Mouse (Mus musculus) gonadal fat pad, adult 2 months (tissue): ENCODE results near the gene Cadm3. TPM values are rescaled to one million over a fixed set of nuclear protein-coding genes. Genes with fewer than 3 reads are reported as not detected.

Source experiments
- DNase-seq: peaks from one replicate; pipeline ENCODE4 v3.0.0-alpha.2; 2012; ENCODE audit warnings: low read depth
- polyA plus RNA-seq: library from polyadenylated mRNA; depleted of rRNA; stranded (reverse); fragments of >200 nt; gene quantifications from 2 replicates; pipeline ENCODE4 v1.2.3, GENCODE M21; 2012

Gene Cadm3
- polyA plus RNA-seq, 1 experiment: 11.4 TPM

DNA sequence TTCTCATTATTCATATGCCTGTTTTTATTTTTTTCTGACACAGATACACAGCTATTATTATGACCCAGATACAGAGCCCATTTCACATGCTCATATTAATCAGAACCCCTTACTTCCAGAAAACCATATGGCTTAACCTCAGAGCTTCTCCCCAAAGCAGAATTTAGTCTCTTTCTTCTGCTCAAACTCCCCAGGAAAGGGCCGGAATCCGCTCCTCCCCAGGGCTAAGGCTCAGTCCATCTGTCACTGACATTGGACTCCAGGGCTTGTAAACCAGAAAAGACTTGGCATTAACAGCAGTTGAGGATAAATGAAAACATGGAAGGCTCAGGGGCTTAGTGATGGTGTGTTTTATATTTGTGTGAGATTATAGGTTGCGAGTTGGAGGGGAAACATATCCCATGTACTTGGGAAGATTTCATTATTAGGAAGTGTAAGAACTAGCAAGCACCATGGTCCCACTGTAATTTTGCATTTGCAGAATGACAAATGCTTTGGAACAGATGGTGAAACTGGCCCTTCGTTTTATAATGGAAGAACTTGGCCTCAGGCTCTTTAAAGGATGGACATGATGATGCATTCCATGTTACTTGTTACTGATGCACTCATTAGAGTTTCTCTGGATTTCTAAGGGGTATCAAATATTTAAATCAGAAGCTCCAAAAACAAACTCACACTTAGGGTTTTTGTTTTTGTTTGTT, 7.8 kb downstream of the Cadm3 start:
- DNase-seq: no peak

- DNase-seq: no peak
Observed at GRCm38 (mm10) chr1:173357799-173358198, 9.7 kb downstream of the Cadm3 start.

DNA sequence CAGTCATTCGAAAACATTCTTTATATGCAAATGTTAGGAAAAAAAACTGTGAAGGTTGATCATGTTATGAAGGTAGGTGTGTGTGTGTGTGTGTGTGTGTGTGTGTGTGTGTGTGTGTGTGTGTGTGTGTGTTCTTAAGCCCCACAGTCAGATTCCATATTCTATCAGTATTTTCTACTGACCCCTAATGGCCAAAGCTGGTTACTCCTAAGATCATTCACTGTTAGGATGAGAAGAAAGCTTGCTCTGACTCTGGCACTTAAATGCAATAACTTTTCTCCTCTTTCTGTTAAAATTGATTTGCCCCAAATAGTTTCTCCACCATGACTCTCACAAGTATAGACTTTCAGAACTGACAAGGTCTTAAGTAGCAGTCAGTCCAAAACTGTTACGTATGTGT, 10.8 kb downstream of the Cadm3 start:
- DNase-seq: no peak

GRCm38 (mm10) chr1:173355107-173355846, 12.2 kb downstream of the Cadm3 start:
- DNase-seq: no peak

- no peak for DNase-seq
Observed at GRCm38 (mm10) chr1:173350372-173350957, 17.0 kb downstream of the Cadm3 start, which contains the start of gene Aim2. Gene Aim2 (plus strand): TSS chr1:173350879.

DNA sequence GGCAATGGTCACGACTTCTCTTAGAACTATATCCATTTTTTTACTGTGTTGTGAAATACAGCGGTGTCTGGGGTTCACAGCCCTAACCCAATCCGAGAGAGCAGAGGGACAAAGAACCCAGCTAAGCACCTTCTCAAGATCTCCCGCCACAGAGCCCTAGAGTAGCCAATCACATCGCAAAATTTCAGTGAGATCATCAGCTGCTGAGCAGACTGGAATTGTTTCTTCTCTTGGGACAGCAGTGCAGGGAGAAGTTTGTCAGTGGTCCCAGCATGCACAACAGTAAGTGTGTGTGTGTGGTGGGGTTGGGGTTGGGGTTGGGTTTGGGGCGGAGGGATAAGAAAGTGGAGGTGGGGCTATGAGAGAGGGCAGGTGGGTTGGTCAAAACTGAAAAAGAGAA, 17.5 kb downstream of the Cadm3 start:
- no peak for DNase-seq

DNA sequence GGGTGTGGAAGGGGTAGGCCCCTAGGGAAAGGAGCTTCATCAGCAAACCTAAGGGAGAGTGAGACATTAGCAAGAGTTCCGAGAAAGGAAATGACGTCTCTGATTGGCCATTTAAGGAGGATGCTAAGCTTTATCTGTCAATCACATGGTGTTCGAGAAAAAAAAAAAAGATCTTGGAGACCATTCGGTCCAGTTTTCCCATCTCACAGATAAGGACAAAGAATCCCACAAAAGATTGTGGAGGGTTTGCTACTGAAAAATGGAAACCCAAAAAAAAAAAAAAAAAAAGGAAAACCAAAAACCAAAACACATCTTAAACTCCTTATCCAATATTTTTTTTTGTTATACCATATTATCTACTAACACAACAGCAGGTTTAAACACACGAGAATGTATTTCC, 18.3 kb downstream of the Cadm3 start:
- DNase-seq: no peak

GRCm38 (mm10) chr1:173348527-173348926, 19.0 kb downstream of the Cadm3 start:
- DNase-seq: no peak

DNA sequence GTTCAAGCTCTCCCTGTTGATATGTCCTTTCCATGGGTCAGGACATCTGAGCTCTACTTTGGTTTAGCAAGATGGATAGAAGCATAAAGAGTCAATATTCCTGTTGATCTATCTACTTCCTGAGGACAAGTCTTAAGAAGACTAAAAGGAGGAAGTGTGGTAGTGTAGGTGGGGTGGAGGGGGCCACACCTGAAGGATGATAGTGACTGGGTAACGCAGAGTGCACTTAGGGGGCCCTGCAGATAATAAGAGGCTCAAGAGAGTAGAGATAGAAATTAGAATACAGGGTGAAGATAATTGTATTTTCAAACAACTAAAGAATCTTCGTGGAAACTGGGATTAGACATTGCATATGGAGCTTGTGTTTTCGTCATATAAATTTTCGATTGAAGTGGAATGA, 22.4 kb downstream of the Cadm3 start:
- DNase-seq: no peak

GRCm38 (mm10) chr1:173343934-173344333, 23.6 kb downstream of the Cadm3 start:
- DNase-seq: no peak

DNA sequence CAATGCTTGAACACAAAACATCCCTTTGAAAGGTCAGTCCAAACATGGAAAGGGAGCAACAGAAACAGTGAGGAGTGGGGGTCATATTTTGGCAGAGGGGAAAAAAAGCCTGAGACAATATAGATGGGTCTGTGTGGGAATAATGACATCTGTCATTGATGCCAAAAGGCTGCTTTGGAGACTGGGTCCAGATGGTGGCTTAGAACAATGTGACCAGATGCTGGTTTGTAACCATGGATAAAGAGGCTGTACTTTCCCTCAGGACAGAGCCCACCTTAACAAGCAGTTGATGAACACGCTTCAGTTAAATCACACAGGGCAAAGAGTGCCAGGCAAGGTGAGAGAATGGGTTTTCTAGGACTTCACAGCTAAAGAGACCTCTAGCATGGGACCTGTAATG, 25.1 kb downstream of the Cadm3 start:
- no peak for DNase-seq

GRCm38 (mm10) chr1:173339543-173339942, 28.0 kb downstream of the Cadm3 start:
- no peak for DNase-seq

DNA sequence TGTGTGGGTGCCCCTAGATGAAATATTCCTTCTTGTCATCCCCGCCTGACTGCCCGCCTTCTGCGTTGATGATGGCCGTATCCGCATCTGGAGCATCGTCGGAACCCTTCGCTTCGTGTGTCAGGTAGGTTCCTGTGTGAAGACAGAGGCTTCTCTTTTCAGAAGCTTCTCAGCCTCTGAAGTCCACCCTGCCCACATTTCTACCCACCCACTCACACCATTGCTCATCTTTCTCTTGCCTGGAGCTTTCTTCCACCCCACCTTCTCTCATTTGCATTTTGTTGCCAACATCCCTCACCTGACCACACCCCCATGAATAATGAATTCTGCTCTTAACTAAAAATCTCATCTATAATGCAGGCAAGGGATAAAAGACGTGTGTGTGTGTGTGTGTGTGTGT, 30.5 kb downstream of the Cadm3 start:
- no peak for DNase-seq

DNA sequence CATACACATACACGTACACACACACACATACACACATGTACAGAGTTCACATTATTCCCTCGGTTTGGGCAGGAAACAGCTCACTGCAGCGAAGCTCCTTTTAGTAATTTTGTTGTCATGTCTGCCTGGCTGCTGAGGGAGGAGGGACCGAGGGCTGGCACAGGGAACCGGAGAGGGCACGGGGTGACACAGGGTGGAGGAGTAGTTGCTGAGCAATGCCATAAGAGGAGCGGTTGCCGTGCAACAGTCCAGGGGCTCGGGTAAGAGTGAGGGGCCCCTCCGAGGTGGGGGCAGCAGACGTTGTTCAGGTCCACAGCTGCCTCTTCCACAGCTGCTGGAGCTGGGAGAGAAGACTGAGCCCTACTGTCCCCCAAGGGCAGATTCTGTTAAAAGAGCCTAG, 31.6 kb downstream of the Cadm3 start:
- DNase-seq: no peak

- no peak for DNase-seq
Observed at GRCm38 (mm10) chr1:173333312-173334253, 33.9 kb downstream of the Cadm3 start, which contains the start of gene Ackr1. Gene Ackr1 (minus strand): TSS chr1:173333750.

DNA sequence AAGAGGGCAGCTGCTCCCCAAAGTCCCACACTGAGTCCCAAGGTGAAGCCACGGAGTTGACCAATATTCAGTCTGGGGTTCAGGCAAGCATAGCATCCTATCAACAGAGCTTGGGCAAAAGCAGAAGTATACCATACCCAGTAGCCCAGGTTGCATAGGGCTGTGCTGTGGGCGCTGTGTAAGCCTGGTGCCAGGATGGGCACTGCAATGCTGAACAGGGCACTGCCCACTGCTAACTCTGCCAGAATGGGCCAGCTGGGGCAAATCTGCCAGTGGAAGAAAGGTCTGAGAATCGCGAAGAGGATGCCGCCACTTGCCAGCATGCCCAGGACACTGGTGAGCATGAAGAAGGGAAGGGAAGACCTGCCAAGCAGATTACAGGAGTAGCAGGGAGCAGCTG, 35.1 kb downstream of the Cadm3 start:
- DNase-seq: no peak

- DNase-seq: no peak
Observed at GRCm38 (mm10) chr1:173329743-173330142, 37.8 kb downstream of the Cadm3 start.

DNA sequence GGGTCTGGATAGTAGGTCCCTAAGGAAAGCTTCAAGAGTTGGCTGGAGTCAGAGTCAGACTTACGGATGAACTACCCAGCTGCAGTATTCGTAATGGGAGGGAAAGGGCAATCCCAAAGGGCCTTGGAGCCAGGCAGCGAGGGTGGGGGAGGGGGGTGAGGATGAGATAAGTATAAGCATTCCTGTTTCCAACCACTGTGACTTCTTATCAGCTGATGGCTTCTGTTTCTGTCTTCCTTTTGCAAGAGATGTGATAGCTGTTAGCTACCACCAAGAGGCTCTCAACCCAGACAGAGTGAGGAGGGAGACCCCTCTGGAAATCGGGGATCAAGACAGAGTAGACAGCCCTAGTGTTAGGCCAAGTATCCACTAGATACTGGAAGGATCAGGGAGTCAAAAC, 38.3 kb downstream of the Cadm3 start:
- no peak for DNase-seq

DNA sequence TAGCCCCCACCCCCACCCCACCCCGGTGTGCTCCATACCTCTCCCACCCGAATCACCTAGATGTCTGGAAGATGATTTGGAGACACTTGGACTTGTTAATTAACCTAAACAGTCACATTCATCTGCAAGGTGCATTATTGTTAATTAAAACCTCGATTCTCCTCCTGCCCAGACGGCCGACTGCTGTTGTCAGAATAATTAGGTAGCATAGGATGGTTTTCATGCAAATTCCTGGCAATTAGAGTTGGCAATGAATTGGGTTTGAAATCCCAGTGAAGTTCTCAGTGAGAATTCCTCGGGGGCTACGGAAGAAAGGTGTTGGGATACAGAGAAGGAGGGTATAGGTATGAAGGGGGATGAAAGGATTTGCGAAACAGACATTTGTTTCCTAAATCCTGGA, 39.0 kb downstream of the Cadm3 start:
- no peak for DNase-seq

DNA sequence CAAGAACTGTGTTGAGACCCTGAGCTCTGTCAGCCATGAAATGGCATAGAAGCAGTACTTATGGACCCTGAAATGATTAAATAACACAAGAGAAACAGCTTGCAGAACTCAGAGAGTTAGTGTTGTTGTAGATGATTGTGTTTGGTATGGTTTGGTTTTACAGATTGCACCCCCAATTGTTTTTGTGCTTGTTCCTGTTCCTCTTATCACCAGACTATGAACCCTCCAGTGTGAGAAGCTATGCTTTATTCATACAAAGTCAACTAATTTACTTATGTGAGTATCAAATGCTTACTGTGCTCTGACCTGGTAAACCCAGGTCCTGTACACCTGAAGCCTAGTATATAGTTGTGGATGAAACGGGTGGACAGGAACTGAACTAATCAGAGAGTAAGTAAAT, 40.9 kb downstream of the Cadm3 start:
- no peak for DNase-seq

DNA sequence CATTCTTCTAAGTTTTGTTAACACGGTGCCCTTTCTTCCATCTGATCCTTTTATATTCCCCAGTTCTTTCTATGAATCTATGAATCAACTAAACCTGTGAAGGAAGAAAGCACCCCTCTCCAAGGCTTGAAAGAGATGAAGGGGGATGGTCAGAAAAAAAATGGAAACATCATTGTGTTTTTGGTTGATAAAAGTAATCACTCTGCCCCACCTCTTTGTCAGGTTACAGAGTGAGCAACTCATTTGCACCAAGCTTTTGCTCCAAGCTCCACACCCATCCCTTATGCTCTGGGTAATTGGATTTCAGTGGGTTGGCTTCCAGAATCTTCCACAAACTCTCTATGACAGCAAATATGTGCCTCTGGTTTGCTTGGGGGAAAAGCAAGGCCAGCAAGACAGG, 42.1 kb downstream of the Cadm3 start:
- no peak for DNase-seq

DNA sequence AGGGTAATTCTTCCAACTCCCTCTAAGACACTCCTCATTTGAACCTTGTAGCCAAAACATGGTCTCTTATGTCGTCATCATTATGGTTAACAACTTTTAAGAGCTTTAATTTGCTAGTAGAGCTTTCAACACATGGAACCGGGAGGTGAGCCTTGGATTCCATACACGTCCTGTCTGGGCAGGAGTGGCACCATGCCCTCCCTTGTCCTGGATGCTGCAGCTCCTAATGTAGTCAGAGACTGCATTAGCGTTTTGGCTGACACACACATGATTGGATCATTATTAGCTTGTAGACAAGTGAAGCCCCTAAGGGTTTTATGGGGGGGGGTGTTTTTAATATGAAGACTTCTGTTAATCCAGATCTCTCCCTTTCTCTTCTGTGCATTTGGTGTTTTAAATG, 42.5 kb downstream of the Cadm3 start:
- DNase-seq: no peak
